Mouse (Mus musculus) gastrocnemius, adult 2 months (tissue): Measurements from ENCODE around the gene Tmem26. TPM values are rescaled to one million over a fixed set of nuclear protein-coding genes. Genes with fewer than 3 reads are reported as not detected.
"Not testable (repeated sequence)": the region's sequence is repeated elsewhere in the genome, so short reads cannot be mapped to it uniquely, and the experiment has no call there.

Experiments used
- DNase-seq: peaks from one replicate; pipeline ENCODE4 v3.0.0; 2022
- H3K27ac ChIP-seq: fragments of 200-600 bp; 2 replicates; pipeline ENCODE4 v1.8.1; 2022; ENCODE audit warnings: mild to moderate bottlenecking
- H3K4me3 ChIP-seq: fragments of 200-600 bp; 2 replicates; pipeline ENCODE4 v1.8.1; 2022; ENCODE audit warnings: mild to moderate bottlenecking, moderate library complexity
- CTCF ChIP-seq: fragments of 200-600 bp; IDR thresholded peaks from 2 replicates; pipeline ENCODE4 v1.8.1; 2022; ENCODE audit warnings: antibody characterized with exemption, mild to moderate bottlenecking, moderate library complexity
- intact Hi-C: fragments of 180-260 bp; cut with DNase I; formaldehyde crosslinking; loops from one replicate; pipeline ENCODE4 v1.15.1; 2025
- total RNA-seq, 2 experiments: library from RNA; stranded (reverse); gene quantifications; 2 replicates each; pipeline ENCODE4 v1.2.3; 2021

The Tmem26 gene
- total RNA-seq, 2 experiments from 2014 or later, result 0.59 to 0.66 TPM

- no peak for DNase-seq
- H3K27ac ChIP-seq, result no peak overlapping the region
- intact Hi-C loops, result no loop called here
- H3K4me3 ChIP-seq, result no peak overlapping the region
- no peak; the same call in 1 of the 2 replicates for TF ChIP-seq CTCF
Measured at GRCm38 (mm10) chr10:68718375-68718774, 5.1 kb upstream of the Tmem26 start.

DNA sequence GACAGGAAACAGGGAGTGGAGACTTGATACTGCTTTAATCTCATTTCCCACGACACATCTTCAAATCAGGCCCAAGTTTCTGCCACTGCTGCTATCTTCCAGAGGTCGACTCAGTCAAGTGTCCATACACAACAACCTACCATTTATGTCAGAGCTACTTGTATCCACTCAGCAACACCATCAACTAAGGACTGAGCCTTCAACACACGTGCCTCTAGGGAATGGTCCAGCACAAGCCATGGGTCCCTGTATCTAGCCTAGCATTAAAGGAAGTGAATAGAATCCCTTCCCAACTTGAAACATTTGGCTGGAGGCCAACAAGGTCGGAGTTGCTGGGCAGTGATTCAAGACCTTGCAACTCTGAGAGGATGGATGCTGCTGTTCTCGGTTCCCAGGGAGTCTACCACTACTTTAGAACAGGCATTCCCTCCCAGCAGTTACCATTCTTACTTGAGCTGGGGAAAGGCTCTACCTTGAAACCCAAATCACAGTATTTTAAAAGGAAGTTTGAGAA lies 2.5 kb upstream of the Tmem26 start:
- no peak for TF ChIP-seq CTCF
- intact Hi-C loops, result no loop called here
- Histone ChIP-seq H3K27ac (no peak overlapping the region), H3K4me3 (no peak overlapping the region)
- no peak for DNase-seq

DNA sequence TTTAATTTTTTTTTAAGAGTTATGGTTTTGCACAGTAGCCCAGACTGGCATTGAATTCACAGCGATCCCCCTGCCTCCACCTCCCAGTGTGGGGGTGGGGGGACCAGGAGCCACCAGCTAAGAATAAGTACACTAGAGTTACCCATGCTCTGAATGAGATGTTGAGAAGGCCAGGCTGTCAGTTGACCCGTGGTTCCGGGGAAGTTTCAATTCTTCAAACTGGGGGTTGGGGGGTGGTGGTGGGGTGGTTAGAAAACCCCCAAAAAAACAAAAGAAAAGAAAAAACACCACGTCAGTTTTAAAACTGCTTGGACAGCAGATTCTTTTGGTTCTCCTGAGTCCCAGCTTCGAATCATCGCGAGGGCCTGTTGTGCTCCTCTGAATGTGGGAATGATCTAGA lies 431 bp upstream of the Tmem26 start:
- TF ChIP-seq CTCF, result no peak
- no peak overlapping the region for H3K27ac ChIP-seq
- no peak overlapping the region for H3K4me3 ChIP-seq
- intact Hi-C loops, result no loop called here
- no peak for DNase-seq

GRCm38 (mm10) chr10:68724361-68724720 lies 895 bp downstream of the Tmem26 start:
- intact Hi-C loops, result no loop called here
- no peak for TF ChIP-seq CTCF
- peak overlapping the region; percentile 70 for H3K4me3 ChIP-seq
- no peak overlapping the region for H3K27ac ChIP-seq
- peak; percentile 33 for DNase-seq

GRCm38 (mm10) chr10:68727464-68727863 lies 4.0 kb downstream of the Tmem26 start:
- no peak for TF ChIP-seq CTCF
- Histone ChIP-seq H3K27ac (no peak overlapping the region), H3K4me3 (no peak overlapping the region)
- DNase-seq, result peak; percentile 52
- intact Hi-C loops, result no loop called here

GRCm38 (mm10) chr10:68735621-68736020 lies 12.2 kb downstream of the Tmem26 start:
- TF ChIP-seq CTCF, result no peak
- Histone ChIP-seq H3K4me3 (no peak overlapping the region), H3K27ac (no peak overlapping the region)
- intact Hi-C loops, result no loop called here
- no peak for DNase-seq

DNA sequence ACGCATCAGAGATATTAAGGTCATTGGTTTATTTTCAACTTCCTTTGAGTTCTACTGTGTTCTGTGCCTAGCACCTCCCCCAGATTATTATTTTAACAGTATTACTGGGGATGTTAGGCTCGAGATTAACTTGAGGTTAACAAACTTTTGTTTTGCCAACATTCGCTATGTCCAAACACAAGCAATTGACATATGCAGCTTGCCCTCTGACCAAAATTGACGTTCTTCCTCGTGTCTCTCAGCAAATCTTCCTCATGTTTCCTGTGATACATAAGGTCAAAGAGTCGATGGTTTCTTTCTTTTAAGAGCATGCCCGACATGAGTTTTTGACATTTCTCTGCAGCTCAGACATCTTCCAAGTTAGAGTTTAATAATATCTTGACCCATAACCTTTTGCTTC lies 13.9 kb downstream of the Tmem26 start:
- H3K4me3 ChIP-seq, result no peak overlapping the region
- intact Hi-C loops, result no loop called here

GRCm38 (mm10) chr10:68738981-68739380 lies 15.5 kb downstream of the Tmem26 start:
- H3K4me3 ChIP-seq, DNase-seq, intact Hi-C loops, H3K27ac ChIP-seq: not testable (repeated sequence)

More for the DNA sequence above, 13.9 kb downstream of the Tmem26 start:
- DNase-seq, result no peak
- H3K27ac ChIP-seq, result no peak overlapping the region
- TF ChIP-seq CTCF, result no peak

DNA sequence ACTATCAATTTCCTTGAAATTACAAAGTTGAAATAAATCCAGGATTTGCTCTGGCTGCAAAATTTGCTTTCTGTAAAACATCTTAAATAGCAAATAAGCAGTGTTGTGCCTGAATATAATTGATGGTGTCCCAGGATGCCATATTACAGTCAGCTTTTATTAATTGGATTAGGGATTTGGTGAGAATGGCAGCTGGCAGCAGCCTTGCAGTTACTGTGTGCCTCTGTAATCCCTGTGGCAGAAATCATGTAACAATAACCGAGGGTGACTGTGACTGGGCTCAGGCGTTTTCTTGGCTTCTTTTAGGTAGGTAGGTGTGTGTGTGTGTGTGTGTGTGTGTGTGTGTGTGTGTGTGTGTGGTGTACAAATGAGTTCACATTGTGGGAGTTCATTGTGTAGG lies 16.8 kb downstream of the Tmem26 start:
- TF ChIP-seq CTCF, result no peak
- intact Hi-C loops, result no loop called here
- Histone ChIP-seq H3K27ac (no peak overlapping the region), H3K4me3 (no peak overlapping the region)
- DNase-seq, result no peak

- no peak overlapping the region for H3K4me3 ChIP-seq
- intact Hi-C loops, result no loop called here
- no peak for TF ChIP-seq CTCF
- no peak overlapping the region for H3K27ac ChIP-seq
- DNase-seq, result no peak
Measured at GRCm38 (mm10) chr10:68750921-68751320, 27.5 kb downstream of the Tmem26 start.

GRCm38 (mm10) chr10:68759238-68759637 lies 35.8 kb downstream of the Tmem26 start:
- H3K27ac ChIP-seq, result no peak overlapping the region
- peak; percentile 37; the same call in 1 of the 2 replicates for TF ChIP-seq CTCF
- intact Hi-C loops, result no loop called here
- H3K4me3 ChIP-seq, result no peak overlapping the region
- peak; percentile 20 for DNase-seq

DNA sequence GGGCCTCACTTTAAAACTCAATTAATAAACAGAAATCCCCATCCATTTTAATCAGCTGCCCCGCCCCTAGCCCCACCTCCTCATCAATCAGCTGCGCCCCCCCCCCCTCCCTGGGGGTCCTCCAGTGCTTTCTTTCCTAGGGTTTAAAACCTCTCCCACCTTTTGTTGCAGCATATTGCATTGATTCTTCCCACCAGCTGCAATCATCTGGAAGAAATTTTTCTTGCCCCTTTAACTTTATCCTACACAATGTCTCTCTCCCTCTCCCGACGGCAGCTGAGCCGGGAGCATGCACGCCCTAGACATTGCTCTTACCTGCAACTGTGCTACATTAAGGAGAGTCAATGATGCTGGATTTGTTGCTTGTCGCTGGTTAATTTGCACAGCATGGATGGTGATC lies 36.3 kb downstream of the Tmem26 start:
- H3K4me3 ChIP-seq, result no peak overlapping the region
- intact Hi-C loops, result no loop called here
- no peak for DNase-seq
- no peak overlapping the region for H3K27ac ChIP-seq
- no peak for TF ChIP-seq CTCF

DNA sequence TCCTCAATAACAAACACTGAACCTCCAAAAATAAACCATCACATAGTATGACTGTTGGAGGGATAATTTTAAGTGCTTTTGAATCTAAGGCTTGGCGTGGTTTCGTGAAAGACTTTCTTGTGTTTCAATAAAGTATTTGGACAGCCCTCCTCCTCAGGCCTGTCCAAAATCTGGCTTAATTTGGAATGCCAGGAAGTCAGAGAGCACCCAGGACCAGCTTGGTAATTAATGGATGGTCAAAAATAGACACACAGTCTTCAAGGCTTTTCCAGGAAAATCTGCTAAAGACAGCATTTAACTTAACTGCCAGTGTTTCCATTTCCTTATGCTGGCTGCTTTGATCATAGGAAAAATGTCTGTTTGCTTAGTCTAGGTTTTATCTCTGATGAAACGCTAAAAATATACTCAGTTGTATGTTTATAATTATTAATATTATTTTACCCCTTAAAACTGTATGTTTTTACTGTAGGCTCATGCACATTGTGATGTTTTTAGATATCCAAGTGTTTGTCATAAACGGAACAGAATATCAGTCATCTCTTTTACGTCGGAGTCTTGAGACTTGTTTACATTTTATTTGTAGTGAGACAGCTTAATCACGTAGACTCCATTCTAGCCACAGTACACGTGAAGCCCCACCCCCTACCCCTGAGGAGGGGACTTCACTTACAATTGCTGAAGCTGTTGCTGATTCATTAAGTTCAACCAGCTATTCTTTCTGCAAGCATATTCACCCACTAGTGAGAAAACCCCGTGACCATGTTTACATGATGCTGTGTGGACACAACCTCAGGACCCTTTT lies 57.8 kb downstream of the Tmem26 start:
- no peak for DNase-seq
- H3K27ac ChIP-seq, result no peak overlapping the region
- TF ChIP-seq CTCF, result no peak
- intact Hi-C loops, result no loop called here
- no peak overlapping the region for H3K4me3 ChIP-seq

GRCm38 (mm10) chr10:68782724-68783123 lies 59.3 kb downstream of the Tmem26 start:
- intact Hi-C loops, result no loop called here

More at GRCm38 (mm10) chr10:68782724-68783123, 59.3 kb downstream of the Tmem26 start:
- no peak for DNase-seq
- no peak overlapping the region for H3K27ac ChIP-seq
- TF ChIP-seq CTCF, result no peak
- no peak overlapping the region for H3K4me3 ChIP-seq
